Mouse (Mus musculus): ENCODE measurements around the gene Cyth1.

DNA sequence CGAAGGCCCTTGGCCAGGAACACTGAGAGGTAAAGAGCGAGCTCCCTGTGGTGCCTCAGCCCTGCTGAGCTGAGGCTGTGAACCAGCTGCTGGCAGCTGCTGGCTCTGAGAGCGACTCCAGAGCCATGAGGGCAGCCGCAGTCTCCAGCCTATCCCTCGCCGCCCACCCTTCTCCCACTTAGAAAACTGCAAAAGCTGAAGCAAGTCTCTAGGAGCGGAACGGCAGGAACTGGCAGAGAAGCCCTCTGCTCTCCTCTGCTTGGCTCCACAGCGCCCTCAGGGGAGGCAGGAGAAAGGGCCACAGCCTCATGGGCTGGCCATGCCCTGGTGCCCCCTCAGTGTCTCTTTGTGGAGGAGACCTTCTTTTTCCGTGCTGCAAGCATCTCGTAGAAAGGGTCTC lies 82.7 kb downstream of the Cyth1 start:
- TF ChIP-seq POLR2A (IDR thresholded peaks at IDR 0.05; ENCODE audit: insufficient read length, low read depth) = no peak
- no peak for TF ChIP-seq USF1 (IDR thresholded peaks at IDR 0.05; ENCODE audit: low read depth)
- no peak for TF ChIP-seq POLR2AphosphoS2 (IDR thresholded peaks at IDR 0.05; ENCODE audit: insufficient read length, low read depth)
- TF ChIP-seq MYOD1 (IDR thresholded peaks at IDR 0.05; ENCODE audit: control insufficient read depth in 1 of 3, insufficient read length in 2 of 3, low read depth in 2 of 3) = no peak
- TF ChIP-seq TCF3 (IDR thresholded peaks at IDR 0.05; ENCODE audit: insufficient read length, low read depth) = no peak
- TF ChIP-seq E2F4 (IDR thresholded peaks at IDR 0.05; ENCODE audit: insufficient read depth) = no peak
- no peak for TF ChIP-seq CEBPB (IDR thresholded peaks at IDR 0.05; ENCODE audit: insufficient read depth, poor library complexity, severe bottlenecking)
- TF ChIP-seq MAX (IDR thresholded peaks at IDR 0.05; ENCODE audit: low read depth) = no peak
- TF ChIP-seq TCF12 (IDR thresholded peaks at IDR 0.05; ENCODE audit: insufficient read depth, poor library complexity, severe bottlenecking) = no peak
- TF ChIP-seq MYOG (IDR thresholded peaks at IDR 0.05; ENCODE audit: control insufficient read depth in 1 of 3, insufficient read depth in 1 of 3, insufficient read length in 2 of 3, low read depth in 2 of 3) = no peak
- no peak for TF ChIP-seq REST (IDR thresholded peaks at IDR 0.05; ENCODE audit: insufficient read depth, insufficient read length)
- TF ChIP-seq SRF (IDR thresholded peaks at IDR 0.05; ENCODE audit: control insufficient read depth, insufficient read length, low read depth) = no peak

Data from myocyte (in vitro differentiated cells).